Mouse (Mus musculus) gastrocnemius, adult 8-10 months (tissue): ENCODE data around the gene Kcnj14. TPM values are rescaled to one million over a fixed set of nuclear protein-coding genes. Genes with fewer than 3 reads are reported as not detected.

ENCODE experiments used
- DNase-seq, 2 experiments: peaks; one replicate each; pipeline ENCODE4 v3.0.0; 2022; ENCODE audit warnings: low spot score in 2 of 2
- total RNA-seq, 4 experiments: library from RNA; stranded (reverse); gene quantifications; 2 replicates each; pipeline ENCODE4 v1.2.4; 2022

Gene Kcnj14
- total RNA-seq, 4 experiments from 2014 or later = 0.11 to 0.29 TPM; not detected in 2

- no peak for DNase-seq
Measured at GRCm38 (mm10) chr7:45767500-45767899, 57.1 kb downstream of the Kcnj14 start.

GRCm38 (mm10) chr7:45766764-45767163, 57.8 kb downstream of the Kcnj14 start:
- DNase-seq = no peak

Other genes with a start within 250 kb of the Kcnj14 start
- gene Fgf21, start 209.3 kb downstream of the Kcnj14 start, total RNA-seq = not detected
- not detected for gene Fut1, start 207.5 kb downstream of the Kcnj14 start, total RNA-seq
- gene Izumo1, start 203.0 kb downstream of the Kcnj14 start, total RNA-seq = not detected
- 1 to 10 TPM; 5.1 to 7.0 (median 5.3) TPM for gene Rasip1, start 197.3 kb downstream of the Kcnj14 start, total RNA-seq
- gene Mamstr, start 184.8 kb downstream of the Kcnj14 start, total RNA-seq = 10 to 100 TPM; 18.5 to 36.8 (median 28.8) TPM
- gene Fut2, start 158.4 kb downstream of the Kcnj14 start, total RNA-seq = under 1 TPM; 0.12 to 0.29 (median 0.20) TPM
- gene Ntn5, start 140.8 kb downstream of the Kcnj14 start, total RNA-seq = under 1 TPM; 0.18 to 0.48 (median 0.27) TPM
- gene Sec1, start 130.4 kb downstream of the Kcnj14 start, total RNA-seq = under 1 TPM in 3 of 4 experiments, not detected in 1; 0.12 to 0.18 (median 0.16) TPM
- 10 to 100 TPM; 14.3 to 18.2 (median 16.1) TPM for gene Car11, start 124.9 kb downstream of the Kcnj14 start, total RNA-seq
- 100 to 1,000 TPM in 3 of 4 experiments, 10 to 100 TPM in 1; 69.5 to 173 (median 143) TPM for gene Dbp, start 119.7 kb downstream of the Kcnj14 start, total RNA-seq
- 100 to 1,000 TPM; 479 to 609 (median 594) TPM for gene Rpl18, start 109.3 kb downstream of the Kcnj14 start, total RNA-seq
- 10 to 100 TPM; 10.6 to 15.0 (median 13.0) TPM for gene Sphk2, start 106.8 kb downstream of the Kcnj14 start, total RNA-seq
- gene Fam83e, start 103.6 kb downstream of the Kcnj14 start, total RNA-seq = under 1 TPM in 2 of 4 experiments, not detected in 2; 0.10 to 0.38 TPM
- not detected for gene Spaca4, start 99.0 kb downstream of the Kcnj14 start, total RNA-seq
- not detected for gene Lmtk3, start 41.0 kb downstream of the Kcnj14 start, total RNA-seq
- not detected for gene Sult2b1, start 40.1 kb downstream of the Kcnj14 start, total RNA-seq
- gene Cyth2, start 10.2 kb downstream of the Kcnj14 start, total RNA-seq = 10 to 100 TPM; 25.2 to 34.3 (median 30.8) TPM
- 10 to 100 TPM; 15.5 to 17.3 (median 16.1) TPM for gene Grwd1, start 6.2 kb upstream of the Kcnj14 start, total RNA-seq
- gene Kdelr1, start 48.0 kb upstream of the Kcnj14 start, total RNA-seq = 10 to 100 TPM; 68.0 to 73.7 (median 70.1) TPM
- under 1 TPM in 2 of 4 experiments, not detected in 2; 0.07 to 0.11 TPM for gene Grin2d, start 53.6 kb upstream of the Kcnj14 start, total RNA-seq
- not detected for gene Syngr4, start 71.9 kb upstream of the Kcnj14 start, total RNA-seq
- gene Tmem143, start 72.2 kb upstream of the Kcnj14 start, total RNA-seq = 10 to 100 TPM; 52.6 to 67.7 (median 56.3) TPM
- gene Emp3, start 96.6 kb upstream of the Kcnj14 start, total RNA-seq = 10 to 100 TPM in 1 of 4 experiments, 1 to 10 TPM in 3; 6.2 to 10.2 (median 6.8) TPM
- under 1 TPM in 3 of 4 experiments, not detected in 1; 0.19 to 0.85 (median 0.29) TPM for gene Ccdc114, start 99.3 kb upstream of the Kcnj14 start, total RNA-seq
- gene Abcc6, start 205.5 kb upstream of the Kcnj14 start, total RNA-seq = under 1 TPM in 1 of 4 experiments, not detected in 3; 0.13 TPM
- gene Nomo1, start 208.9 kb upstream of the Kcnj14 start, total RNA-seq = 100 to 1,000 TPM in 3 of 4 experiments, 10 to 100 TPM in 1; 89.6 to 107 (median 103) TPM